13 mouse cellular contexts compared by ENCODE assay signal in genomic region chr7:110731091-110731967, GRCm38 (mm10). TPM values are rescaled to one million over a fixed set of nuclear protein-coding genes. Genes with fewer than 3 reads are reported as not detected.
A peak's percentile ranks its signal among the peaks of the same experiment; 100 is the strongest.
DNase-seq lines count a peak whose midpoint lies in the region; ATAC-seq and TF ChIP-seq lines count a peak whose summit lies in the region.
"Had no signal": no experiment of that assay in that cellular context is flagged by ENCODE, and none has a peak within 500 bp of the region (broad histone marks: within the 10 kb centered on the region; RNA-seq: fewer than 3 reads in every experiment).

No protein-coding gene starts in this region.

- TF ChIP-seq CTCF in kidney, postnatal 0 days (IDR thresholded peaks at IDR 0.05; ENCODE audit: low read depth) = no peak

- H3K27me3 ChIP-seq in kidney, postnatal 0 days (ENCODE audit: insufficient read depth, low read length) = no peaks in the 10 kb centered on the region
- no peaks in the 10 kb centered on the region for H3K27me3 ChIP-seq in embryonic facial prominence, embryonic 10.5 days (replicated peaks; ENCODE audit: low read depth, poor library complexity, severe bottlenecking)
- H3K27me3 ChIP-seq: forebrain, embryonic 13.5 days had no signal

- 0 out of 2 replicates have a peak overlapping the region, but pooled peaks have one; percentile 26 for H3K27ac ChIP-seq in kidney, postnatal 0 days
- H3K27ac ChIP-seq in embryonic facial prominence, embryonic 10.5 days (replicated peaks) = peak overlapping the region; percentile 77
- H3K27ac ChIP-seq: forebrain, embryonic 13.5 days had no signal

- H3K4me2 ChIP-seq in kidney, postnatal 0 days (ENCODE audit: low read length) = no peak overlapping the region
- H3K4me2 ChIP-seq: forebrain, embryonic 13.5 days had no signal

- H3K4me1 ChIP-seq in kidney, postnatal 0 days (replicated peaks; ENCODE audit: insufficient read depth, low read length) = no peaks in the 10 kb centered on the region
- H3K4me1 ChIP-seq in embryonic facial prominence, embryonic 10.5 days = peaks cover 23% of the 10 kb centered on the region

- peak; percentile 47 for DNase-seq in kidney, postnatal 0 days (ENCODE audit: low spot score)
- no peak for DNase-seq in kidney, adult 8-10 months
- DNase-seq in adipocyte (ENCODE audit: low spot score) = peak; percentile 9
- DNase-seq in embryonic facial prominence, embryonic 10.5 days (ENCODE audit: low spot score) = peak; percentile 34
- peak; percentile 22 for DNase-seq in retina, postnatal 1 day
- DNase-seq in cerebellum, adult 8-10 months = no peak
- DNase-seq: gastrocnemius, postnatal 14 days; heart, postnatal 10 days; kidney, postnatal 14 days; thymus, postnatal 36 days had no signal

- 62% methylated on average over 6 of the region's 6 CpGs for WGBS in kidney, postnatal 0 days
- WGBS in embryonic facial prominence, embryonic 10.5 days = 53% methylated on average over 6 of the region's 6 CpGs

- no peaks in the 10 kb centered on the region for H3K36me3 ChIP-seq in kidney, postnatal 0 days (ENCODE audit: insufficient read depth, low read length)
- no peaks in the 10 kb centered on the region for H3K36me3 ChIP-seq in embryonic facial prominence, embryonic 10.5 days (replicated peaks)

- ATAC-seq in kidney, postnatal 0 days (replicated peaks; ENCODE audit: low FRiP score, low read depth) = no peak
- ATAC-seq in erythroblast, adult 5-6 weeks (replicated peaks; ENCODE audit: low FRiP score, poor library complexity, severe bottlenecking) = no peak
- ATAC-seq: activated CD4-positive, CD25-positive, alpha-beta regulatory T cell, adult 4 months; forebrain, embryonic 13.5 days had no signal

- no peak overlapping the region for H3K4me3 ChIP-seq in kidney, postnatal 0 days (replicated peaks; ENCODE audit: low read depth, low read length)
- H3K4me3 ChIP-seq in embryonic facial prominence, embryonic 10.5 days = no peak overlapping the region
- H3K4me3 ChIP-seq: forebrain, embryonic 13.5 days had no signal

- H3K9ac ChIP-seq in kidney, postnatal 0 days (ENCODE audit: low read depth, low read length) = no peak overlapping the region
- H3K9ac ChIP-seq: forebrain, embryonic 13.5 days had no signal

- no peaks in the 10 kb centered on the region for H3K9me3 ChIP-seq in kidney, postnatal 0 days (replicated peaks; ENCODE audit: low read length)
- peaks cover 3% of the 10 kb centered on the region; the same call in 1 of the 2 replicates for H3K9me3 ChIP-seq in embryonic facial prominence, embryonic 10.5 days
- H3K9me3 ChIP-seq: forebrain, embryonic 13.5 days had no signal

RNA-seq across cellular contexts. Expression of gene Ampd3, which starts 36.7 kb away (rescaled TPM):
- 12.7 and 16.3 TPM in 2 replicates for polyA plus RNA-seq in kidney, postnatal 0 days (2015; fragmentation: Nextera tagmentation; extraction: Ambion mirVana)
- polyA plus RNA-seq in embryonic facial prominence, embryonic 10.5 days (2016; fragmentation: Nextera tagmentation; extraction: Ambion mirVana) = 1.0 and 1.5 TPM in 2 replicates
- total RNA-seq in erythroblast, adult 5-6 weeks (2015; ENCODE audit: low replicate concordance) = 50.7 and 52.0 TPM in 2 replicates
- 53.8 and 57.6 TPM in 2 replicates for total RNA-seq in erythroblast, adult 5-6 weeks (2017; ENCODE audit: low replicate concordance)

Comparison
In these comparisons a context has a peak if more than half of its experiments do, and no peak if none do; other contexts are left out.
1. DNase-seq: peak in kidney, postnatal 0 days (single experiment), adipocyte (single experiment), embryonic facial prominence, embryonic 10.5 days (single experiment) and retina, postnatal 1 day (single experiment); none in kidney, adult 8-10 months (0 of 2) and cerebellum, adult 8-10 months (single experiment).